Mouse (Mus musculus): ENCODE results near the gene St6galnac3.

Gene St6galnac3

DNA sequence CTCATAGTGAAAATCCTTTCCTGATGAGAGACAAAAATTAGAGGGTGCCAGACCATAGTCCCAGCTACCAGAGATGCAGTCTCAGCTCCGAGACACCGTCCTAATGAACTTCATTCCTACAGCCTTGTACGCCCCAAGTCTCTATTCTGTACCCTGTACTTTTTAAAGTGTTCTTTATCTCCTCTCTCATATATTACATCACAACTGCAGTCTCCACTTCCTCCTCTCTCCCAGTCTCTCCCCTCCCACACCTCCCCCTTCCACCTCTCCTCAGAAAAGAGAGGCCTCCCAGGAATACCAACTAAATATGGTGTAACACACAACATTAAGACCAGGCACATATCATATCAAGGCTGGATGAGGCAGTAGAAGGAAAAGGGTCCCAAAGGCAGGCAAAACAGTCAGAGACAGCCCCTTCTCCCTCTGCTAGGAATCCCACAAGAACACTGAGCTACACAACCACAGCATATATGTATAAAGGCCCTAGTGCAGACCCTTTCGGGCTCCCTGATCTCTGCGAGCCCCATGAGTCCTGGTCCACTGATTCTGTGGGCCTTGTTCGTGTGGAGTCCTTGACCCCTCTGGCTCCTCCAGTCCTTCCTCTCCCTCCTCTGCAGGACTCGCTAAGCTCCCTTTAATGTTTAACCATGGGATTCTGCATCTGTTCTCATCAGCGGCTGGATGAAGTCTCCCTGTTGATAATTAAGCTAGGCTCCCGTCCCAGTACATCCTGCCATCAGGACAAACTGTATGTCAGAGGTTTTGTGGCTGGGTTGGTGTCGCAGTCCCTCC is 502.2 kb downstream of the St6galnac3 start:
- DNase-seq (ENCODE audit: low spot score): no peak

DNA sequence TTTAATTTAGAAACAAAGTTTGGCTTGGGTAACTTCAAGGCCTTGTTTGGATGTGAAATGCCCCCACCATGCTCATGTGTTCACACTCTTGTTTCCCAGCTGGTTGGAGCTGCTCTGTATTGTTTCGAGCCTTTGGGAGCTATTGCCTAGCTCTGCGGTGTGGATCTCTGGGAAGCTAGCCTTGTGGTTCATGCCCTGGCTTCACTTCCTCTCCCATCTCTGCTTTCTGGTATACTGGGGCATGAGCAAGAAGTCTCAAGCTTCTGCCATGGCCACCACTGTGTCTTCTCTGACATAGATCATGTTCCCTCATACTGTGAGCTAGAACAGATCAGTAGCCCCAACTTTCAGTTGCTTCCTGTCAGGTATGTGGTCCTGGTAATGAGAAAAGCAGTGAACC is 505.6 kb downstream of the St6galnac3 start:
- DNase-seq (ENCODE audit: low spot score): no peak

DNA sequence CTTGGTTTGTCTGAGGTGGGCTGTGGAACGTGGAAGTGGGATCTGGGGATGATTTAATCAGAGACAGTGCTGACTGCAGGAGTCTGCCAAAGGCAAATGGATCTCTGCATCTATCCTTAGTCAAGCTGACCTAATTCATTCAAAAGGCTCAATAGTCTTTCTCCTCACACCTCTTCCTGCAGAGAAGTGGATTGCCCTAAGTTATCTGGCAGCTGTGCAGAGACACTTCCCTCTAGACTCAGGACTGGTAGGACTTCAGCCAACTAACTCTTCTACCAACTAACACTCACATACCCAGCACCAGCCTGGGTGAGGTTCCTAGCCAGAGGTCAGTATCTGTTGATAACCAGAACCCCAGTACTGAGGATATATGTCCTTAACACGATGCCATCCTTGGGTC is 516.8 kb downstream of the St6galnac3 start:
- no peak for DNase-seq (ENCODE audit: low spot score)

DNA sequence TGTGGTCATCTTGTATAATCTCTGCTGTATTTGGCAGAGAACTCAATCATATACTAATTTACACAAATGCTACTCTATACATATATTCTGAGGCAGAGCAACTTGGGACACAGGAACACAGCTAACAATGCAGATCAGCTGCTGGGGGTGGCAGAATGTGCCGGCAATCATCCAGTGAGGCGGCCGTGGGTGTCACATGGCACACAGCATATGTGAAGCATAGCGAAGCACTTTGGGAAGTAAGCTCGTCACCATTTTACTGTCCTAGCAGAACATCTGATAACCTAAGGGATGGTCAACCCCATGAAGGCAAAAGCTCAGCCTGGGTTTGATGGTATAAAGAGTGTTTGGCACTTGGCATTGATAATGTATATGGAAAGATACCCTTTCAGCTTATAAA is 520.9 kb downstream of the St6galnac3 start:
- no peak for DNase-seq (ENCODE audit: low spot score)

DNA sequence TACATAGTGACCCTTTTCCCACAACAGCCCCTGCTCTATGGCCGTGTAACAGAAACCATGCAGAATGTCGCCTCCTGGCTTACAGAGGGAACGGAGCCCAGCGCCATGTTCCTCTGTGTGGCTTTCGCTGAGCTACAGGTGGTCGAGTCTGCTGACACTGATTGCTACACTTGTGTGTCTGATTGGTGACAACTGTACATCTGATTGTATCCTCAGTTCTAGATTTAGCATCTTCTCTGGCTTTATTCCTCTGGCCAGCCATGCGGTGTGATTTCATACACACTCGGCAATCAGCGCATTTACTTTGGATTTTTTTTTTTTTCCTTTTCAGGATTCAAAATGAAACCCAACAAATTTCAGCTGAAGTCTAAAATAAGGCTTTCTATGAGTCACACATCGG is 523.1 kb downstream of the St6galnac3 start:
- no peak for DNase-seq (ENCODE audit: low spot score)

DNA sequence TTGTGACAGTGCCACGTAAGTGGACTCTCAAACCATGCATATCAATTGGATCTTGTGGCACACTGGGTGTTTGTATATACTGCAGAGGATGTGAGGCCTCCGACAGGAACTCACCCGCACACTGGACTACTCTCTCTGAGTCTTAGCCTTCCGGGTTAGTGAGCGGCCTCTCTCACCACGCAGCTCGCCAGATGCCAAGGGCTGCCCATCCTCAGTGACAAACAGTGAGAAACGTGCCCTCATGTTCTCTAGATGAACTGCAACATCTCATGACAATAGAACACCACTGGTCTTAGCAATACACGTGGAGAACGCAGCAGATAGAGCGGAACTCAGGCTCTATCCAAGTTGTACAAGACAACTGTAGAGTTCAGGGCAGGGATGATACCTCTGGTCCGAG is 524.2 kb downstream of the St6galnac3 start:
- DNase-seq (ENCODE audit: low spot score): no peak

DNA sequence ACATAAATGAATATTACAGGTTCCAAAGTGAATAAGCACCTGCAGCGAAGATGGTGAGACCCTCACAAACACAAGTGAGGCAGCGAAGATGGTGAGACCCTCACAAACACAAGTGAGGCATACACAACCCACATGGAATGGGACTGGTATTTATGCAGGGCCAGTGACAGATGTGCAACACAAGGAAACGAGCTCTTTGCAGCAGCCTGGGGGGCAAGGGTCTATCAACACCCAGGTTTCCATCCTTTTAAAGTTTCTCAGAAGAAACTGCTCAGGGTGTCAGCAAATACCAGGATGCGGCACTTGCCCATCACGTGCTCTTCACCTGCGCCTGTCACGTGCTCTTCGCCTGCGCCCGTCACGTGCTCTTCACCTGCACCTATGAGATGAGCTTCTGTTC is 524.9 kb downstream of the St6galnac3 start:
- DNase-seq (ENCODE audit: low spot score): no peak

DNA sequence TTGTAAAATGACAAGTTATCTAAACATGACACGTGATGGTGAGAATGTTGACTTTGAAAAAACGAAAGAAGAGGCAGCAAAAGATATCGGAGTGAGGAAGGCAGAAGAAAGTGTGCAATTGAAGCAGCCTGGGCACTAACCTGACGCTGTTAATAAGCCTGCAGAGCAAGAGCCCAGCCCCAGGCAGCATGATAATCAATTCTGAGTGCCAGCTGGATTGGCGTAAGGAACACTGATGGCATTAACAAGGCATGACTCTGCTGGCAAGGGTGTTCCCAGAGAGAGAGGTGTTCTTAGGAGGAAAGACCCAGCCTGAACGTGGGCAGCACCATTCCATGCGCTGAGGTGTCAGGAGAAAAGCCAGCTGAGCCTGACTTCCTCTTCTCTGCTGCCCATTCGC is 525.7 kb downstream of the St6galnac3 start:
- no peak for DNase-seq (ENCODE audit: low spot score)

DNA sequence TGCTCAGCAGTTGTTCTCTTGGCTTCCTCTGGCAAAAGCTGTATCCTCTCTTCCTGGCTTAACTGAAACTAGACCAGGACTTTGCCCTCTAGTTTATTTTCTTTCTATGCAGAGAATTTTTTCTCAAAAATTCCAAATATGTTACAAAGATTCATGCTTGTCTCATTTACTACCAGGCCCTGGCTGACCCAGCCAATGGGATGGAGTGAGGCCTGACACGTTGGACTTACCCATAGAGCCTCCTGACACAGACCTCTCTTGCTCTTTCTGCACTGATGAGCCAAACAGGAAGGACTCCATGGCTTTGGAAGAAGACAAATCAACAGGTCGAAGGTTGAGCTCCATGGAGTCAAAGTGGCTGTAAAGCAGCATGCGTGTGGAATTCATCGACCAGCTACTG is 526.5 kb downstream of the St6galnac3 start:
- no peak for DNase-seq (ENCODE audit: low spot score)

DNA sequence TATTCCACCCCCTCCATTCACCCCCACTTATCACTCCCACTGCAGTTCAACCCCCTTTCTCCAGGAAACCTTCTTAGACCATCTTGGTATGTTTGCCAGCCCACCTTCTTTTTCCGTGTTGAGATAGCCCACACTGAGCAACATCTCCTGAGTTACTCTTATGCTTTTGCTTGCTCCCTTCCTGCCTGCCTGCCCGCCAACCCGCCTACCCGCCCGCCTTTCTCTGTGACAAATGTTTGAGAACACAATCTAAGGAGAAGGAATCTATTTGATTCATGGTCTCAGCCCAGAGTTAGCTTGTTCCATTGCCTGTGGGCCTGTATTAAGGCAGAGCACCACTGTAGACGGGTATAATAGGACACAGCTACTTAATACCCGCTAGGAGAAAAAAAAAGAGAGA is 531.9 kb downstream of the St6galnac3 start:
- no peak for DNase-seq (ENCODE audit: low spot score)

DNA sequence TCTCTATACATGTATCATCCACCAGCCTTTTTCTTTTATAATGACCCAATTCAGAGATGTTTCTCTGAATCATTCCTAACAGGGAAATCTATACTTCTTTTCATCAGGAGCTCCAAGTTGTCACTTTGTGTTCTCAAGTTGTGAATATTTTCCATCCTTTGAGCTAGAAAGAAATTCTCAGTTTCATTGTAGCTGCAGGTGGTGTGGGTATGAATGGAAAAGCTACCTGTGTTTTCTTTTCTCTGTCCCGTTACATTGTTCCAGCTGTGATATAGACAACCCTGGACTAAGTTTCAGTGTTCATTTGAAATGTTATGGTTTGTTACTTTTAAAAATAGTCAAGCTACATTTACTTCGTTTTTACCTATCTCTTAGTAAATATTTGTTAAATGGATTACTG is 534.2 kb downstream of the St6galnac3 start:
- no peak for DNase-seq (ENCODE audit: low spot score)

DNA sequence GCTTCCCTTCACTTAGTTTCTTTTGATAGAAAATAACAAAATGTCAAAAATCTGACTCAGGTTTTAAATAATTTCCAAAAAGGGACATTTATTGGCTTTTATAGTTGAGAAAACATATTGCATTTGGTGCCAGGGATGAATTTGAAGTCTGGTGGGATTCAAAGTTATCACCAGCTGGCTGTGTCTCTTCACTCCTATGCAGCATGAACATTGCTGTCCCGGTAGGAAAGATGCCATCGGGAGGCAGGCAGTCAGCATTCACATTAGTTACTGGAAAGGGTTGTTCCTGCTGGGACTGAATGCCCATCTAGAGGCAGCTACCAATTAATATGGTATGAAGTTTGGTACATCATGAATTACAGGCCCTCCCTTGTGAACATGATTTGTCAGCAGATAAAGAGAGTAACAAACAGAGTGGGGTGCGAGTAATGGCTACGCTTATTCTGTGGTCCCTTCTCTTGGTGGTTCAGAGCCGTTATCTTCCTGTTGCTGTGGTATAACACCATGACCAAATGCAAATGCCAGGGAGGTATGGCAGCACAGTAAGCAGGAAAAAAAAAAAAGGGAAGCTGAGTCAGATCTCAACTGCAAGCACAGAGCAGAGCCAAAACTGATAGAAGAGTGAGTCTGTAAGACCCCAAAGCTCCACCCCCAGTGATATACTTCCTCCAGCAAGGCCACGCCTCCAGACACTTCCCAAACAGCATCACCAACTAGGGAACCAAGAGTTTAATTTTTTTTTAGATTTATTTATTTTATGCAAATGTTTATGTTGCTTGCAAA is 535.1 kb downstream of the St6galnac3 start:
- no peak for DNase-seq (ENCODE audit: low spot score)

DNA sequence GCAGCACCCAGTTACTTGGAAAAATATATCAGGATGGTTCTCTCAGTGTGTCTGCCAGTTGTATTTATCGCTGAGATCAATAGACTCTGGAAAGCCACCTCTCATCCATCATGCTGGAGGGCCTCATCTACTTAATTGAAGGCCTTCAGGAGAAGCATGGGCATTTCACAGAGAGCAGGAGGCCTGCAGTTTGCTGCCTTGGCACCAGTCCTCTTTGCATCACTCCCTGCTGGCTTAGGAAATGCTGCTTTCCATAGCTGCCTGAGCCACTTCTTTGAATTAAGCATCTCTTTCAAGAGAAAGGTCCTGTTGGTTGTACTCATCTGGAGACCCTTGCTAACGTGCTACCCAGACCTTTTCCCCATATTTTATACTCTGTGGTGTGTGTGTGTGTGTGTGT is 536.8 kb downstream of the St6galnac3 start:
- no peak for DNase-seq (ENCODE audit: low spot score)

DNA sequence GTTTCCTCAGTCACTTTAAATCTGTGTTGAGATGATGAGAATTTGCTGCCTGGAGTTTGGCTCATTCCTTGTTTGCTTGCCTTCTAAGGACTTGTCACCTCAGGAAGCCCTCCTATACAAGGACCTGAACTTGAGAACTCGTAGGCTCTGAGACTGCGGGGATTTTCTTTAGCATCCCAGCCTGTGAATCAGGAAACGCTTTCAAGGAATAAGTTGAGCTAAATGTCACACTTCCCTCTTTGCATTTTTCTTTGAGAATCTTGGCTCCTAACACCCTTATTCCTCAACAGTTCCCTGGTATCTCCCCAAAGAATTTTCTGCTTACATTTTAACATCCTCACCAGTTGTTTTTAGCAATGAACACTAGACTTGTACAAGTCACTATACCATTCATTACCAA is 539.9 kb downstream of the St6galnac3 start:
- DNase-seq (ENCODE audit: low spot score): no peak

DNA sequence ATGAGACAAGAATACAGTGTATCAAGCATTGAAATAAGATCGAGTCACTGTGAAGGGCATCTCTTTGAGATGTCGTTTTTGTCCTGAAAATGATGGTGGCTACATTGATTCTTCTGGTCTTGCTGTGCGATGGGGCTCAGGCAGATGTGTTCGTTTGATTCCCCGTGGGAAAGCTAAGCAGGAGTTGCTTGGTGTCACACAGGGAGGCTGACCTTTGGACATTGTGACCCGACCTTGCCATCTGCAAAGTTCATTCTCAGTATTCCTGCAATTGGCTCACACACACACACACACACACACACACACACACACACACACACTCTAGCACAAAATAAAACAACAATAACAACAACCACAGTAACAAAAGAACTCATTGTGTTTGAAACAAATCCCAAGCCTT is 543.7 kb downstream of the St6galnac3 start:
- no peak for DNase-seq (ENCODE audit: low spot score)

DNA sequence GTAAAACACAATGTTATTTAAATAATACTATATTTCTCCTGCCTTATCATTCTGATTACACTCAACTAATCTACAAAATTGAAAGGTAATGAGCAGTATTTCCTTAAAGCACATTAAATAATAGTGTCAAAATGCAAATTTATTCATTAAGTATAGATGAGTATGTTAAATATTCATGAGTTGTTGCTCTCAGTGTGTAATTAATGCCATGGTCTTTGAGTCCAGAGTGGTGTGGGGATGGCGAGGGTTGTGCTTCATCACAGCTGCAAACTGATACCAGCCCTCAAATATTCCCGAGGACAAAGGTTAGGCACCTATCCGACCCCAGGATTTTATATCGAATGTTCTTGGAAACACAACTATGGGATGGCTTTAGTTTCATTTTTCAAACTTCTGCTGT is 548.2 kb downstream of the St6galnac3 start:
- DNase-seq (ENCODE audit: low spot score): no peak

DNA sequence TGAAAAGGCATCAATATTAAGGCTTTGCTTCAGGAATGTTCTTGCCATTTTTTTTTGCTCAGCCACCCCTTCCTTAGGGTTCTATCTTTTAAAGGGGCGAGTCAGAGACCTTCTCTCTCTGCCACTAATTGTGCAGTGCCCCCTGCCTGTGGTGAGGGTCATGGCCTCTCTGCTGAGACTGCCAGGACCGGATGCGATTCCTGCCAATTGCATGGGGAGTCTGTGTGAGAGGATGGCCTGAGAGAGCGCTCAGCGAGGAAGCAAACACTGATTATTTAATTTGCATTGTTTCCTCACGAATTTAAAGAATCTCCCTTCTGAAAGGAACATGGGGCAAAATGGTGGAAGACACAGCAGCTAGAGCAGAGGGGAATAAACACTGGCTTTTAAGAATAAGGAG is 548.6 kb downstream of the St6galnac3 start:
- no peak for DNase-seq (ENCODE audit: low spot score)

DNA sequence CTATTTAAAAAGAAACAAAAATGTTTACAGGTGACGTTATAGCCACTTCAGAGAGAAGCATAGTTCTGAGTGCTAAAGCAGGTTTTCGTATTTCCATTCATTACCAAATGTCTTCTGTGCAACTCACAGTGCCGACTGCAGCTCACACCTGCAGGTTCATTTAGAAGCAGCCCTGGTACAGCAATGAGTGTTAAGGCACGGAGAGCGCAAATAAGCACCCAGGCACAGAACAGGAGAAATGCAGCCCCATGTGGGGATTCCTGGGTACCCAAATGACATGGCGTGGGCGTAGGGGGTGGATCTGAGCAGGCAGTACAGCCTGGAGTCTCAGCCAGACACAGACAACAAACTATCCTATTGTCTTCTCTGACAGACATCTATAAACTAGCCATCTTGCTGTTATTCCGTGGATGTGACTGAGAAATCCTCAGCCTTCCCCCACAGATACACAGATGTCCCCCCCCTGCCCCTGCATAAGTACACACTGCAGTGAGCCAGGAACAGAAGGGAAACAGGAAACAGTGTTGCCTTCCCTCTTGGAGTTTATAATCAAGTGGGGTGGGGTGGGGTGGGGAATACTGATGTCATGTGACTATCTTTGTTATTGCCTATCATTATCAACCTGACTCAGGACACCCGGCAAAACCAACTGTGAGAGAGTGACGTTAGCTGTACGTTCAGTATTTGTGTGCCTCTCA is 550.5 kb downstream of the St6galnac3 start:
- DNase-seq (ENCODE audit: low spot score): no peak

DNA sequence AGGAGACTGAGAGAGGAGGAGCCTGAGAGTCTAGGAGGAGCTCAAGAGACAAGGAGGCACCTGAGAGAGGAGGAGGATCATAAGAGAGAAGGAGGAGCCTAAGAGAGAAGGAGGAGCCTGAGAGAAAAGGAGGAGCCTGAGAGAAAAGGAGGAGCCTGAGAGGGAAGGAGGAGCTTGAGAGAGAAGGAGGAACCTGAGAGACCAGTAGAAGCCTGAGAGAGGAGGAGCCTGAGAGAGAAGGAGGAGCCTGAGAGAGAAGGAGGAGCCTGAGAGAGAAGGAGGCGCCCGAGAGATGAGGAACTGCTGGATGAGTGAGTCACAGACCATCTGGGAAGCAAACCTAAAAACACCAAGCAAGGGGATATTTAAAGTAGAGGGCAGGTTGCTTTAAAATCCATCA is 551.4 kb downstream of the St6galnac3 start:
- no peak for DNase-seq (ENCODE audit: low spot score)

DNA sequence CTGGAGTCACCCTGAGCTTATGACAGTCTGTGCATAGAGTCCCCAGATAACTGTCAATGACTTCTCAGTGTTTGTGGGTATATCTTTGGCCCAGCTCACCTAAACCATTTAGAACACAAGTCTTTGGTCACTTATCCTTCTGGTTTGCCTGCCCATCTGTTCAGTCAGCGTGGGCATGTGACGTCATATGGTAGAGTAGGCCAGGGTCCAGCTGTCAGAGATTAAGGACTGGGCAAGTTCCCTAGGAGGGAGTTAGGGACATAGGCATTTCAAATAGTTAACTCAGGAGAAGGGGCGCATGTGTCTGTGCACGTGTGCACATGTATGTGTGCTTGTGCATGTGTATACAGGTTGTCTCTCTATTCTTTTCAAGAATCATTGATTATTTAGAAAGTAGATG is 554.8 kb downstream of the St6galnac3 start:
- DNase-seq (ENCODE audit: low spot score): no peak

DNA sequence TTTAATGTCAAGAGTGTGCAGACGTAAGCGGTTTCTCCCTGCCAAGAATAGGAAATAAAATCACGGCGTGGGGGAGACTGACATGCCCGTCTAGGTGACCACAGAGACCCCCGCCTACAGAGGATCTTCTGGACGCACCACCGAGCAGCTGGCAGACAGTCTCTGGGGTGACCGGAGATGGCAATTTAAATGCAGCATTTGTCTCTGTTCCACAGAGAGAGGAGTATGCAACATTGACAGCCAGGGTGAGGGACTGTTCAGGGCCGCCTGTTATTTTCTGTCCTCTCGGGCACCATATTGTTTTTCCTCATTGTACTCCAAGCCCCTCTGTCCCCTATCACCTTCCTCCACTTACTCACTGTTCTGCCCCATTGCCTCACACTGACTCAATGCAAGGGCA is 555.2 kb downstream of the St6galnac3 start:
- DNase-seq (ENCODE audit: low spot score): no peak

DNA sequence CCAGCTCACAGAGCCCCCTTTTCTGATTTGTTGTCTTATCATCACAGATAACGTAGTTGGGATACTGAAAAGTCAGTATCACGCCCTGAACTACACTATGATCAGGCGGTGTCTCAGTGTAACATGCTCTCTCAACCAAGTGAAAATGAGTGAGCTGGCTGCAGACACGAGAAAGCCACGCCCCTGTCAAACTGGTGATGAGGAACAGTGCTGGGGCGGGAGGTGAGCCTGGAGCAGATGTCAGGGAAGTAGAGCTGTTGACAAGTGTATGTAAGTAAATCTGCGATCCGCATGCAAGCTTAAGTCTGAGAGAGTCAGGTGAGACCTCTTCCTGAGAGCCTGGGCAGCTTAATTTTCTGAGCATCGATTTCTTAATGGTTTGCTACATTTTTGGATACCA is 563.3 kb downstream of the St6galnac3 start:
- DNase-seq (ENCODE audit: low spot score): no peak

DNA sequence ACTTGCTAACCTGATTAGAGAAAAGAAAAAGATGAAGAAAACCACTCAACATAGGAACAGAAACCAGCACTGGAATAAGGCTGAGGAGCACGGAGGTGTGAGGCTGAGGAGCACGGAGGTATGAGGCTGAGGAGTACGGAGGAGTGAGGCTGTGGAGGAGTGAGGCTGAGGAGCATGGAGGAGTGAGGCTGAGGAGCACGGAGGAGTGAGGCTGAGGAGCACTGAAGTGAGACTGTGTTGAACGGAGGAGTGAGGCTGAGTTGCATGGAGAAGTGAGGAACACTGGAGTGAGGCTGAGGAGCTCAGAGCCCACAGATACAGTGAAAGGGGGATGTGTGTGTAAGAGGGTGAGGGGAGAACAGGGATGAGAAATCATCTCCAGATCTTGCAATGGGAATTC is 564.3 kb downstream of the St6galnac3 start:
- DNase-seq (ENCODE audit: low spot score): no peak

Data from ovary, adult 18-20 months (tissue).